Mouse (Mus musculus): ENCODE measurements around the gene Patz1.

DNA sequence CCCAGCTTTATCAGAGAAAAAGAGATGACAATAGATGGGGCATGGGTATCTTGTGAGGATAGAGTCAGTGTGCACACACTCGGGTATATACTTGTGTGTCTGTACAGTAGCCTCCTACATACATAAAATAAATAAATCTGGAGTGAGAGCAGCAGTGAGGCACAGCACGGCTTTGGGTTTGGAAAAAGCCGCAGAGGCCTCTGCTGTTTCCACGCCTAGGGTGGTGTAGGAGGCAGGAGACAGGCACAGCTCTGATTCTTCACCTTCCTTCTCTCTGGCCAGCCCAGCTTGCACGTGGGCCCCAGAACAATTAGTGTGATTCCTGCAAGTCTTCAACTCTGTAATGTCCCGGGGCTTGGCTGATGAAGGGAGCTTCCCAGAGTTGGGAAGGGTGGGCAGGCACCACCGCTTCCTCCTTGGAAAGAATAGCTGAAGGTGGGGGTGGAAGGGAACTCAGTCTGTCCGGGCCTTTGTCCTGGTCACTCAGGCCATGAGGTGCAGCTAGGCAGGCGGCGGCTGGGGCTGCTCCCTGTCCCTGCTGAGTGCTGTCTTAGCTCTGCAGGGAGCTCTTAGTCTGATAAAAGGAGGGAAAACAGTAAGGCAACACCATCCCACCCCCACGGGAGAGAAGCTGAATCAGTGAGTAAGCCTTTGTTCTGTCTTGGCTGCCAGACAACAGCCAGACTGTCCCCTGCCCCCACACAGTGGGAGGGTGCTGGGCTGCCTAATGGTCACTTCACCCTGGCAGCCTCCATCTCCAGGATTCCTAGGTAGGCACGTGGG is 48.7 kb downstream of the Patz1 start:
- TF ChIP-seq CTCF (conservative IDR thresholded peaks at IDR 0.05; ENCODE audit: insufficient read depth, insufficient read length, low read depth, low read length) (no peak), POLR2A (IDR thresholded peaks at IDR 0.05; ENCODE audit: low read depth, low read length) (no peak)

Data from kidney, adult 2 months (tissue).